Mouse (Mus musculus) embryo, embryonic 11.5 days (tissue): ENCODE measurements around the gene Lrrfip1.
A peak's percentile ranks its signal among the peaks of the same experiment; 100 is the strongest.

Experiments
- DNase-seq: peaks from one replicate; pipeline ENCODE4 v3.0.0-alpha.2; 2012; ENCODE audit warnings: low read depth, low spot score

The Lrrfip1 gene

DNA sequence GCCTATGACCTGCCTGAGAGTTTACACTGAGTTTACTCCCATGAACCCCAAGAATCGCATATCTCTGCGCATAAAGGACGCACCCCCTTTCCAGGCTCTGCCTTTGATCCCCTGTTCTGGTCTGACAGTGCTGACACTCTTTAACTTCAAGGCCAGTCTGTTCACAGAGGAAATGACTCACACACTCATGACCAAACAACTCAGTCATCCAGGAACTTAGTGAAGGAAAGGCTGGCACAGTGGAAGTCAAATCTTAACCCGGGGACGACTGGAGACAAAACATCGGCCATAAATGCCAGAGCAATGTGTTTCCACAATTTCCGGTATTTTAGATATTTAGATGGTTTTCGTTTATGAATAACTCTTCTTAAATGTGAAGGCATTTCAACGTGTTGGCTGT is 25.4 kb downstream of the Lrrfip1 start:
- no peak for DNase-seq

DNA sequence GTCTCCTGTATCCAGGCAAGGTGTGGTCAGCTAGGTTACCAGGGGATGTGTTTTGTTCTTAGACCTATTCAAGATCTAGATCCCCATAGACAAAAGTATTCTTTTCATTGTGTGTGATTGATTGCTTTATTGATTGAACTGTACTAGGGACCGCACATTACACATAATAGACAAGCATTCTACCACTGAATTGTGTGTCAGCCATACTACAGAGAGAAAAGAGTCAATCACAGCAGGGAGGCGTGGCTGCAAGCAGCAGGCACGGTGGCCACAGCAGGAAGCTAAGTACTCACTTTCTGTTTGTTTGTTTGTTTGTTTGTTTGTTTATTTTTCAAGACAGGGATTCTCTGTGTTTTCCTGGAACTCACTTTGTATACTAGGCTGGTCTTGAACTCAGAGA is 25.9 kb downstream of the Lrrfip1 start:
- no peak for DNase-seq

DNA sequence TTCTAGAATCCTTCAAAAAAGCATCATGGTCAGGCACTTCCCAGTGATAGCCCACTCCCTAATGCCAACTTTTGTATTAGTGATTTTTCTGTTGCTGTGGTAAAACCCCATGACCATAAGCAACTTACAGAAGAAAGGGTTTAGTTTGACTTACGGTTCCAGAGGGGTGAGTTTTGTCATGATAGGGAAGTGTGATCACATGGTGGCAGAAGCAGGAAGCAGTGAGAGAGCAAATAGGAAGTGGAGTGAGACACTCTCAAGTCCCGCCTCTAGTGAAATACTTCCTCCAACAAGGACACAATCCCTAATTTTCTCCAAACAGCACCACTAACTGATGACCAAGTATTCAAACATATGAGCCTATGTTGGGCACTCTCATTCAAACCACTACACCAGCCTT is 28.4 kb downstream of the Lrrfip1 start:
- DNase-seq, result no peak

DNA sequence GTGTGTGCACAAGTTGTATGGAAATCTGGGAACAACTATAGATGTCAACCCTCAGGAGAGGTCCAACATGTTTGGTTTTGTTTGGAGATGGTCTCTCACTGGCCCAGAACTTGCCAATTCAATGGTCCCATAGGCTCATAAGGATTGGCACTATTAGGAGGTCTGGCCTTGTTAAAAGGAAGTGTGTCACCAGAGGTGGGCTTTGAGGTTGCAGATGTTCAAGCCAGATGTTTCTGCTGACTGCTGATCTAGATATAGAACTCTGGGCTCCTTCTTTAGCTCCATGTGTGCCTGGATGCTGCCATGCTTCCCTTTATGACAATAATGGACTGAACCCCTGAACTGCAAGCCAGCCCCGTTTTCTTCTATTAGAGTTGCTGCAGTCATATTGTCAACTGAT is 31.8 kb downstream of the Lrrfip1 start:
- no peak for DNase-seq

DNA sequence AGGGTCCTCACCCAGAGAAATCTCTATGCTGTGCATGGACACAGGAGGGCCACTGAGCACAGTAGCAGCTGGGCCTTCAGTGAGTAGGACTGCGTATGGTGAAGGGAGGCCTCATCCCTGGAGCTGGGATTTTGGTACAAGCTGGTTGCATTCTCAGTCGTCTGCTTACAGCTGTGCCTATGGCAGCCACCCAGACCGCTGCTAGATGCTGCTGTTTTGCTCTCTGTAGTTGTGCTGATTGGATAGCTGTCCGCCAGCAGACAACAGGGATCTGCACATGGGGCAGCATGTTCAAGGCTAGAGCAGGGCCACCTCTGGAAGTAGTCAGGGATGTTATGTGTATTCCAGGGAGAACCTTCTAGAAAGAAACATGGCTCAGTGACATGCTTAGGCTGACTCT is 33.0 kb downstream of the Lrrfip1 start:
- no peak for DNase-seq

DNA sequence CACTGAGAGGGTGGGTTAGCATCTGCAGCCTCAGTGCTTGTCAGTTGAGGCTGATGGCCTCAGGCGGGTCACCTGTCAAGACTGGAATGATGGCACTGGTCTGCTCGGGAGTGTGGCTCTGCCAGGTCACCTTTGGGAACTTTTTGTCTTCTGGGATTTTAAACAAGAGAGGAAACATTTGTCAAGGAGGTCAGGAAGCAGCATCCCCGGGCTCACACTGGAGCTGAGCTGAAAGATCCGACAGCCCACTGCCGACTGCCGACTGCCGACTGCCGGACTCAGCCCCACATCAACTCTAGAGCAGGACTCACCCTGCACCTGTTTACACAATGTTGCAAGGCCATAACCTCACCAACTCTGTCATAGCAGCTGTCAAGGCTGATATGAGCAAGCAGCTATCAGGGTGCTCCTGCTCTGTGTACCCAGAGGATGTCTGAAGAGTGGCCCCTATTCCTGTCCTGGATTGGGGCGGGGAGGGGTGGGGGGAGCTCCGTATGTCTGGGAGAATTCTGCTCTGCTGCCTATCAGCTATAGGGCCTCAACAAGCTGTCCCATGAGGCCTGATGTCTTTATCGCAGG is 33.9 kb downstream of the Lrrfip1 start:
- no peak for DNase-seq

DNA sequence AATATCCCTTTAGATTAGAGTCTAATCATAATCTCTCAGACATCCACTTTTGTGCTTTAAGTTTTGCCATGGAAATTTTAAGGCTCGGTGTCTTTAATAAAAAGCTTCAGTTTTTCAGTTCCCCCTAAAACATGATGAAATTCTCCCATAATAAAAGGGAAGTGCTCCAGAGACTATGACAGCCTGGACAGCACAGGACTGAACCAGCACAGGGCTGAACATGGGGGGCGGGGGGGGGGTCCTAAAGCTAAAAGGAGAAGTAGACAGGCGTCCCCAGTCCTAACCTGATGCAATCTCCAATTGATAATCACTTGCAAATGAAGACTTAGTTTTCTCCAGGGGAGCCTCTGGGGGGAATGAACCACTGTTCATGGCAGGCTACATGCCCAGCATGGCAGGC is 36.0 kb downstream of the Lrrfip1 start:
- no peak for DNase-seq

DNA sequence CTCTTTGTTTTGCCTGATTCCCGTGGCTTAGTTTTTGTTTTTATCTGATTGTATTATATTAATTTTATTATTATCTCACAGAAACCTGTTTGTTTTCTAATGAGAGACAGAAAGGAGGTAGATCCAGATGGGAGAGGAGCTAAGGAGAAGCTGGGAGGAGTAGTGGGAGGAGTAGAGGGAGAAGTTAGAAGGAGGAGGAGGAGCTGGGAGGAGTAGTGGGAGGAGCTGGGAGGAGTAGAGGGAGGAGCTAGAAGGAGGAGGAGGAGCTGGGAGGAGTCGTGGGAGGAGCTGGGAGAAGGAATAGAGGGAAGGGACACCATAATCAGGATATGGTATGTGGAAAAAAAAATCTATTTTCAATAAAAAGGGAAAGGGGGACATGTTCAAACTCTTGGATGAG is 36.7 kb downstream of the Lrrfip1 start:
- DNase-seq, result no peak

DNA sequence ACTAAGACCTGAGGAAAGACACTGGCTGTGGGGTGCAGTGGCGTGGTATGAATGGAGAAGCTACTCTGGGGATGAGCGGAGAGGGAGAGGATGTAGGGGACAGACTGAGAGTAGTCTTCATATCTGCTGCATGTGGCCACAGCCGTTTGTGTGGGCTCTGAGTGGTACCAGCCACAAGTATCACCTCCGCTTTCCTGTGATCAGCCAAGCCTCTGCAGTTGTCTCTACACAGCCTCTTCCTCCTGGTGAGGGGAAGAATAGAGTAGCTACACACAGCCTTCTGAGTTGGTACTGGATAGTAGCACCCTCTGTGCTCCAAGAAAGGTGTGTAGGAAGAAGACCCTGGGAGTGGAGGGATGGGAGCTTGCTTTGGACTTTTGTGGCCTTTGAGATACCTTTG is 38.7 kb downstream of the Lrrfip1 start:
- DNase-seq, result no peak

DNA sequence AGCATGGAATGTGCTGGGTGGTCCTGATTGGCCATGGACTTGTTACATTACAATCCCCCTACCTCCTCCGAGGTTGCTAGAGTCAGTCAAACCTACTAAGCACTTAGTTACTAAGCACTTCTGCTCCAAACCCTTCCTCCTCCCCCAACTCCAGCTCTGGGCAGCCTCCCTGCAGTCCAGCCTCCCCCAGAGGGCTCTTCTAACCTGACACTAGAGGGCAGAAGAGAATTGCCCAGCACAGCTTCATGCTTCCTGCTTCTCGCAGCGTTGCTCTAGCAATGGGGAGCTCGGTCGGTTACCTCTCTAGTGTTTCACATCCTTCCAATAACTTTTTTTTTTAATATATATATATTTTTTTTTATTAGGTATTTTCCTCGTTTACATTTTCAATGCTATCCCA is 39.5 kb downstream of the Lrrfip1 start:
- DNase-seq, result no peak

DNA sequence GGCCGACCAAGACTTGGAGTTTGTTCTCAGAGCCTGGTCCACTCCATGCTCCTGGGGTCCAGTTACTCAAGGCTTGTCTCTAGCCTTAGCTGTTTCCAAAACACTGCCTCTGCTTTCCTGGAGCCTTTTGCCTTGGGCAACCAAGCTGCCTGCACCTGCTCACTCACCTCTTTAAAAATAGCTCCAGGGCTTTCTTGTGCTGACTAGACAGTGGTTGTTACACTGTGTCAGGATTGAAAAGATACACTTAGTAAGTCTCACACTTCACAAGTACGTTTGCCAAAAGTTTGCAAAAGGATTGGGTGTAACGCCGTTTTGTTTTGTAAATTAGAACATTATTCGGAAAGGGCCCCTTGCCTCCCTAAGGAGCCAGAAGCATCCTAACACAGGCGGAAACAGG is 40.0 kb downstream of the Lrrfip1 start:
- DNase-seq, result no peak

DNA sequence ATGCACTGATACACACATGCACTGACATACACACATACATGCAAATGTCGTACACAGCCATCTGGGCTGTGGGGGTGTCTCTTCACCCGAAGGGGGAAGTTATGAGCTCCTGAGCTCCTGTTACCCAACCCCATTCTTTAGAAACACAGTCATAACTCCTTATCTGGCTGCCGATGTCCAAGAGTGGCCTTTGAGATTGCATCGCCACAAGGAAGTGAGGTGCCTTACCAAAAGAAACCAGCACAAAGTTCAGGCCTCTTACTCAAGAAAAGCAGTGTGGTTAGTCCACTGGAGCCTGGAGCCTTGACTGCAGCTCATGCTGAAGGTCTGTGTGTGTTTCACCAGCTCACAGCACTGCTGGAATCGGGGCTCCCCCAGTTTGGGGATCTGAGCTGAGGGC is 43.1 kb downstream of the Lrrfip1 start:
- DNase-seq, result no peak

DNA sequence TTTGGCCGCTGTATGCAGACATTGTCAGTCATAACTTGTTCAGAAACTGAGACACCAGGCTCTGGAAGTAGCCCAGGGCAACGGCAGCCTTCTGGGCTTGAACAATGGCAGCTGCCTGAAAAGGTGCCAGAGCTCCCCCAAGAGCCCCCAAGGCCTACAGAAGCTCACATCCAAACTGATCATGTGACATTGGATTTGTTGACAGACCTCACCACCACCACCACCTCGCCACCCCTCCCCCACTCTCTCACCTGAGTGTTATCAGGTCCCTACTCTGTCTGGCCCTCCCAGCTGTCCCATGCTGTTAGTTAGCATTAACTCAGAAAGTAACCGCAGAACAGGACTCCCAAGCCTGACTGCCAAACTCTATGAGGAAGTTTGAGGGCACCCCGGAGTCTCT is 44.7 kb downstream of the Lrrfip1 start:
- DNase-seq, result no peak

DNA sequence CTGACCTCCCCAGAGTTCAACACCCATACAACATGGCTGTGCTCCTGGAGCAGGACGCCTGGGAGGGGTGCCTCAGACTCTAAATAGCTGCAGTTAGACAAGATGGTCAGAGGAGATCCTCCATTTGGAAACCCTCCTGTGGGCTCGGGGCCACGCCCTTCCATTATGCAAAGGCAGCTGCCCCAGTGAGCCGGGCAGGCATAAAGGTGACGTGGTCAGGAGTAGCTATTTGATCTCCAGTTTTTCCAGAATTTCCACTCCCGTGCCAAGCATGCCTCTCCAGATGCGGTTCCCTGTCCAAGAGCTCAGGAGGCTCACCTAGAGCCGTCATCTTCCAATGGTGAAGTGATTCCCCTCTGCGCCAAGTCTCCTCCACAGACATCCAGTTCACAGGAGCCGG is 45.6 kb downstream of the Lrrfip1 start:
- no peak for DNase-seq

DNA sequence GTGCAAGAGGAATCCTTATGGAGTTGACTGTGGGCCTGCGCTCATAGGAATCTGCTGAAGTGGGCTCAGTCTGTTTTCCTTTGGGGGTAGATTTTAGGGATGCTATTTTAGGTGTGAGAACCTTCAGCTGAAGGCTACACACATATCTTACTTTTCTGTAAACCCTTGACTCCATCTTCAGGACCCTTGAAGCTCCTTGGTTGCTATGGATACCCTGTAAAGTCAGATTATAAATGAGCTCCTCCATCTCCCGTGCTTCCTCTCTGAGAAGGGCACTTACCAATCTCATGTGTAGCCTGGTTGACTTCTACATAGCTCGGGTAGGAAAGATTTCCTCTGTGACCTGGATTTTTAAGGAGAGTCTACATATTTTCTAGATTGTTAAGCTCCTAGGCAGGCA is 46.1 kb downstream of the Lrrfip1 start:
- DNase-seq, result no peak

DNA sequence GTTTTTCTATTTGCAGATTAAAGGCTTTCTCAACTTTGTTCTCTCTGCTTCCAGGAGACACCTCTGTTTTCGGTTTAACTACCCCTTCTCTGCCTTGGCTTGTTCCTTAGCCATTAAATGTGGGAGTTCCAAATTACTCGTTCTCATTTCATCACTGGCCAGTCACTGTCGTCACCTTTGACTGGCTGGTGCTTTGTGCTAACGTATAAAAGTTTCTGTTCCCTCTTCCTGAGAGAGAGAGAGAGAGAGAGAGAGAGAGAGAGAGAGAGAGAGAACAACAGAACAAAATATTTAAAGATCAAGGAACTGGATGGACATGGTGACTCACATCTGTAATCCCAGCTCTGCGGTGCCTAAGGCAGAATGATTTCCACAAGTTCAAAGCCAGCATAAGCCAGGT is 47.7 kb downstream of the Lrrfip1 start:
- no peak for DNase-seq

DNA sequence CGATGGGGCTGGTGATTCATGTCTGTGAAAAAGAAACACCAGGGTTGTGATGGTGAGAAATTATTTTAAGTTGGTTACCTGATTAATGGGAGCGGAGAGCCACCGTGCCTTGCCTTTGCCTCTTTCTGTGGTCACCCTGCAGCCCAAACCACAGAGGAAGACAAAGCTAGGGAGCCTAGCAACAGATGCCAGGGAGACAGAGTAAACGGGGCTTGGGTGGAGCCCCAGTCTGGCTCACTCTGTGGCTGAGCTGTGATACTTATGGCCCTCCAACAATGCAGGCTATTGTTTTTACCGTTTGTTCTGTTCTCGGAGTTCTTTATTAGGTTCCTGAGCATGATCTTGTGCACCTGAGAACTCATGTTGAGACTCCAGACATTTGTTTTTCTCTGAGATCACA is 50.8 kb downstream of the Lrrfip1 start:
- no peak for DNase-seq

DNA sequence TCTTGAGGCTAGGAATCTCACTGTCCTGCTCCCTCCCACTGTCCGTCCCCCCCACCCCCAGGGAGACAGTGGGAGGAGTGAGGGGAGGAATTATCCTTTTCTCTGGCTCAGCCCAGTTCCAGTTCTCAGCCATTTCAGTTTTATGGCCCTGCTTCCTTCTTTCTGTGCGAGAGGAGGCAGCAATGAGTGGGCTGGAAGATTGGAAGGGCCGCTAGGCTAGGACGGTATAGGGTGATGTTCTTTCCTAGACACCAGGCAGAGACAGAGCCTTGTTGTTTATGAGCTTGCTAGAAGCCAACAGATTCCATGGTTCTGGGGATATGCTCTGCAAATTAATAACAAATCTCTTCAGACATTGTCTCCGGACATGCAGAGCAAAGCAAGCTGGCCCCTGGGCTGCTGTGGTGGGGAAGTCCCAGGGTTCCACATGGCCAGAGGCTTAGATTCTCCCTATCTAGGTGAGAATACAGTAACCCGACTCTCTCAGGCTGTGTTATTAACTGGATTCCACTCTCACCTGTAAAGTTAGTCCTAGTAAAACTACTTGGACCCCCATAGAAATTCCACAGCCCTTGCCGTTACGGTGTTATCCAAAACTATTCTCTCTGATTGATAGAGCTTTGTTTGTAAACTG is 53.0 kb downstream of the Lrrfip1 start:
- no peak for DNase-seq

DNA sequence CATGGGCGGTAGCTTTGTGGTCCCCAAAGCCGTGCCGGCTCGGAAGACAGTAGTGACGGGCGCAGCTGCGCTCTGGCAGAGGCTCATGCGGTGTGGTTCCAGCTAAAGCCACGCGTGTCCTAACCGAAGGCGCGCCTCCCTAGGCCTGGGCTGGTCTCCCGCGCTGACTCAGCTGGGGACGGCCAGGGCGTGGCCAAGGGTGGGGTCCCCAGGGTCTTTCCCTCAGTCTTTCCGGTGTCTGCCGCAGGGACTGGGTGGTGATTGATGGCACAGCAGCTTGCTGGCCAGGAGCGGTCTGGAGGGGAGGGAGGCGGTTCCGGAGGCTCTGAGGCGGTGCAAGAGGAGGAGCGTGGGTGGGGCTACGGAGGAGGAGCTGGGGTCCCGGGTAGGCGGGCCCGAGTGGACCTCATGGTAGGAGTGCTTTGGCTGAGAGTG is 54.2 kb downstream of the Lrrfip1 start:
- DNase-seq, result peak; percentile 85

DNA sequence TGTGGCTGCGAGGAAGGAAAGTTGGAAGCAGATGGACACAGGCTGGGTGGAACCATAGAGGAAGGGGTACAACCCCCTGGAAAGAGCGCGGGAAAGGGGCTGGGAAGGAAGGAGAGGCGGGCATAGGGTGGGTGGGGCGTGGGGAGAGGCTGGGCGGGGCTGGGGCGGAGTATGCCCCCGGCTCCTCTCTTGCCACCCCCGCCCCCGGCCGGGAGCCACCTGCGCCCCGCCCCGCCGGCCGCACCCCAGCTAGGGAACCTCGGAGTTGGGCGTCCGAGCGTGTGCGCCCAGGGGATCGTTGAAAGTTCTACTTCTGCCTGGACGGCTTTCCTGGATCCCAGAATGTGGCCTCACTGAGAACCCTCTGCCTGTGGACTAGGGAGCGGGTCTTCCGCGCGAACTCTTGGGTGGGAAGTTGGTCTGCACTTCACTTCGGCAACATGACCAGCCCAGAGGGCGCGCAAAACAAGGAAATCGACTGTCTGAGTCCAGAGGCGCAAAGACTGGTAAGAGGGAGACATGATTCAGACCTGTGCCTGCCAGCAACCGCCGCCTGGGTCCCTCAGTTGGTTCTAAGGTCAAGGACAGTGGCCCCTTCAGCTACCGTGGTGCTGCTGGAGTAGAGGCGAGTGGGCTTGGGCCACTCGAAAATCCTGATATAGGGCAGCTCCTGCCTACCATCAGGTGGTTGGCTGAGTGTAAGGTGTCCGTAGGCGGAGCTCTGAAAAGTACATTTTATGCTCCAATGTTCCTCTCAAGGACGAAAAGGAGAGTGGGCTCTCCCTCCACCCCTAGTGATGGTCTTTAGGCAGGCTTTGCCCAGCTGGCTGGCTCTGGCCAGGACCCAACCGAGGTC is 54.9 kb downstream of the Lrrfip1 start:
- no peak for DNase-seq

DNA sequence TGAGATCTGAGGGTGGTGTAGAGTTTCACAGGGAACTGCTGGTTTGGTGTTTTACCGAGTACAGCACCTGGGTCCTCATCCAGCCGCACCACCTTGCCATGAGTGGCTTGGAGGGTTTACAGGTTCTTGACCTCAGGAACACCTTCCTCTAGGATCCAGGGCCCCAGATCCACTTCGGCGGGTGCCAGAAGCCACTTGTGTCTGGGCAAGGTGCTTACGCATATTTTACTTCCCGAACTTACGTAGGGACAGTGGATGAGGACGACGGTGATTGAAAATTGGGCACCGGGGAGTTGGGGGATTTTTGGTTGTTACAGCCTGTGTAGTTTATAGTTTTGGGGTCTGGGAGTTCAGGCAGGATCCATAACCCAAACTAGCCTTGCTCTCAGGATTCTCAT is 55.5 kb downstream of the Lrrfip1 start:
- no peak for DNase-seq

DNA sequence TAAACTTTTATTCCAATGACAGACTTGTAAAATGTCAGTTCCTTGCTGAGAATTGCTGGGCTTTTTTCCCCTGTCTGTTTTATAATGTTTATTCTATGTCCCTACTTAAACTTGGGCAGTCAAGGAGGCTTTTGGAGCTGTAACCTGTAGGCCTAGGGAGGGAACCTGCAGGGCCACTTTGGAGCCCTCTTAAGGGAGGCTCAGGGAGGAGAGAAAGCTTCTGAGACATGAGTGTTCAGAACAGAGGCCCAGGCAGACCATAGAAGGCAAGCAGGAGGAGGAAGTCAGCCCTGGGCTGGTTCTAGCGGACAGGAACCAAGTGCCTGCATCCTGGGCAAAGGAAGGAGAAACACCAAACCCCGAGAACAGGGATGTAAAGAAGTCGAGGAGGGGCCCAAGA is 56.3 kb downstream of the Lrrfip1 start:
- DNase-seq, result no peak

DNA sequence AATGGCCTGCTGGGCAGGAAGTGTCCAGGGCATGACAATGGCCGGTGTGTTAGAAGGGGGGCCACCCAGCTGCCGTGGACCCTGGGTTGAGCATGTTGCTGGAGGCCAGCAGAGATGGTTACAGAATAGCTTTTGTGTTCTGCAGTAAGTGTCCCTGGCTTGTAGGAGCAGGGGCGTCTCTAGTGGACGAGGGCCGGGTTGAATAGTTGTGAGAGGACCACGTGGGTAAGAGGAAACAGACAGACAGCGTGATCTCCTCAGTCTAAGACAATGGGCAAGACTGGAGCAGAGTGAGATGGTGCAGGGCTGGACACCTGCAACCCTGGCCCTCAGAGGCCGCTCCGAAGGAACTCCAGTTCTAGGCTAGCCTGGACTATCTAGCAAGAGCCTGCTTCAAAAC is 57.2 kb downstream of the Lrrfip1 start:
- no peak for DNase-seq
